Mouse (Mus musculus) lung, postnatal 0 days (tissue): Measurements from ENCODE around the gene Nmi.
"Not testable (repeated sequence)": the region's sequence is repeated elsewhere in the genome, so short reads cannot be mapped to it uniquely, and the experiment has no call there.

Experiments used
- CTCF ChIP-seq: IDR thresholded peaks from 2 replicates; pipeline ENCODE4 v1.5.1; 2016; ENCODE audit warnings: antibody characterized with exemption, mild to moderate bottlenecking
- EP300 ChIP-seq: IDR thresholded peaks from 2 replicates; pipeline ENCODE4 v1.6.1; 2016; ENCODE audit warnings: antibody characterized with exemption, mild to moderate bottlenecking, control low read depth

DNA sequence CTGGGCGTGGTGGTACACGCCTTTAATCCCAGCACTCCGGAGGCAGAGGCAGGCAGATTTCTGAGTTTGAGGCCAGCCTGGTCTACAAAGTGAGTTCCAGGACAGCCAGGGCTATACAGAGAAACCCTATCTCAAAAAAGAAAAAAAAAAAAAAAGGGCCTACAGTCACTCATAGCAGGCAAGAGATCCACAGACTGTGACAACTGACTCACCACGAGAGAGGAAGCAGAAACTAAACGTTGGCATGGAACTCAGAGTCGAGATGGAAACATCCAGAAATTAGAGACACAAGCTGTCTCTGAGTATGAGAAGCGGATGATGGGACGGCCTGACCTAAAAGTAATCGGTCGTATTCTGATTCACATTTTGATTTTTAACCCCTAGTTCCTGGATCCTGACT lies 29.0 kb upstream of the Nmi start:
- TF ChIP-seq CTCF, EP300: not testable (repeated sequence)
